Mouse (Mus musculus) frontal cortex, postnatal 10 days (tissue): ENCODE data around the gene Fmo9.

Experiments used
- DNase-seq, 2 experiments: peaks; one replicate each; pipeline ENCODE4 v3.0.0; 2022; ENCODE audit warnings: low spot score in 2 of 2, mixed read lengths in 1 of 2

Fmo9 gene

GRCm38 (mm10) chr1:166681745-166682144, at the start of gene Fmo9:
Gene Fmo9, minus strand, starts transcription at chr1:166681845.
- no peak for DNase-seq

DNA sequence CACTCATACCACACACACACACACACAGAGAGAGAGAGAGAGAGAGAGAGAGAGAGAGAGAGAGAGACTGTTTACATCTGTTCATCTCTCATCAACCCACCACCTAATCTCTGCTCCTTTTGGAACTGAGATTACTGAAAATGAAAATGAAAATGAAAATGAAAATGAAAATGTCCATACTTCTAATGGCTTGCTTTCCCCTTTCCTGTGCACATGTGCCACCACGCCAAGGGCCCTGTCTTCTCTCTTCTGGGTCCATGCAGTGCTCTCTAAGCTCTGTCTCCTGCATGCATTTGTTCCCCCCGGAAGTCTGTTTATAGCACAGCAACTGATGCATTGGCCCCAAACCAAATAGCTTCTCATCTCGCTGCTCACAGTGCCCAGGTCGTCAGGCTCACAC, 49.2 kb upstream of the Fmo9 start:
- DNase-seq = no peak

DNA sequence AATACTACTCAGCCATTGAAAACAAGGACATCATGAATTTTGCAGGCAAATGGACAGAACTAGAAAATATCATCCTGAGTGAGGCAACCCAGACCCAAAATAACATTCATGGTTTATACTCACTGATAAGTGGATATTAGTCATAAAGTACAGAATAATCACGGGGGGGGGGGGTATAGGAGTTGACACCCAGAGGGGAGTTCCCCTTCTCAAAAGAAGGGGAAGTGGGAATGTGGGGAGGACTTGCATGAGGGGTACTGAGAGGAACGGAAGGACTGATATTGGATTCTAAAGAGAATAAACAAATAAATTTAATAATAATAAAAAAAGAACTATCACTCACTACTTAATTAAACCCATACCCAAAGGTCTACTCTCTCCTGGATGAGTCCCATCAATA, 48.6 kb upstream of the Fmo9 start:
- DNase-seq = no peak

DNA sequence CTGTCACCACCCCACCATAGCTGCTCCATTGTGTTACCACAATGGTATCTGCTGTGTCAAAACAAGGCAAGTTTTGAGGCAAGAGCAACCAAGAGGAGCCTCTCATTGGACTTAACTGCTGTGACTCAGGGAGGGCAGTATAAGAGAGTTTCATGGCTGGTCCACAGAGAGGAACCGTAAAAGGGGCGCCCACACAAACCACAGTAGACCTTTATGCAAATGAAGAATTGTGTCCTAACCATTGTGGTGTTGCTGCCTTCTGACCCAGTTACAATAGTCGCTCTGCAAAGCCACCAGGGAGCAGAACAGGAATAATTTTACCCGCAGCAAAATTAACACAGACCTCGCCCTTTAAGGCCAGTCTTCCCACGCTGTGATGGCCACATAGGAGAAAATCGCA, 29.2 kb upstream of the Fmo9 start:
- no peak for DNase-seq

- no peak for DNase-seq
Measured at GRCm38 (mm10) chr1:166702270-166702912, 20.7 kb upstream of the Fmo9 start.

DNA sequence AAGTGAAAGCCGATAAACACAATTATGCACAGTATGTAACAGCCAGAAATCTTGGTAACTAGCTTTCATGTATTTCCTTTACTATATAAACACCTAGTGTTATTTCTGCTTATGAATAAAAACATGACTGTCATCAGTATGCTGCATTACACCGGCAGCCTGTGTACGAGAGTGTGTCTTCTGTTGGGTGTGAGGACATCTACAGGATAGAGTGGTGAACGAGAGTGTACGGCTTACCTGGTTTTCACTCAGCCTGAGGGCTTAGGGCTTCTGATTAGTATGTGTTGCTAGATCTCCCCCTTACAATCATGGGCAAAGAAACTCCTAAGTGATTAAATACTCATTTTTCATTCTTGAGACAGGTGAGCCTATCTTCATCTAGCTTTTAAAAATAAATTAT, 12.4 kb downstream of the Fmo9 start:
- DNase-seq = no peak

GRCm38 (mm10) chr1:166660800-166661199, 20.8 kb downstream of the Fmo9 start:
- no peak for DNase-seq

DNA sequence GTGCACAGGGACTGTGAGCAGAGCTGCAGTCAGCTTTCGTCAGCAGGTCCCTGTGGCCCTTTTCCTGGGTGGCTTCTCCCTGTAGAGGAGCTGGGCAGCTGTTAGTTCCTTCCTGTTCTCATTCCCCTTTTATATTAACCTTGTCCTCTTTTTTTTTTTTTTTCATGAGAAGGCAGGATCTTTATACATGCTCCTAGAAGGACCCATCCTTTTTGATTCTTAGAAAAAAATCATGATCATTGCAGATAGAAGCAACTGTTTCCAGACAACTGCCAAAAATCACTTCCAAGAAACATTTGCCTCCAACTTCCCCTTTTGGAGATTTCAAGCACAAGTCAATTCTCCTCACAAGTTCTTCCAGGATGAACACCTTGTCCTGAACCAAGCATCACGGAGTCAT, 34.1 kb downstream of the Fmo9 start, which contains the start of gene Gm4847:
Gene Gm4847 (minus strand): TSS at position 101 of the 400 bp plus-strand sequence.
- no peak for DNase-seq
